ENCODE assay signal across 11 mouse cellular contexts in genomic region chr13:93967138-93967537, GRCm38 (mm10).
DNase-seq lines count a peak whose midpoint lies in the region; ATAC-seq lines count a peak whose summit lies in the region.
"Had no signal": no experiment of that assay in that cellular context is flagged by ENCODE, and none has a peak within 500 bp of the region (broad histone marks: within the 10 kb centered on the region; RNA-seq: fewer than 3 reads in every experiment).

No protein-coding gene starts in this region.

- DNase-seq in heart, postnatal 4 days = peak; percentile 27
- no peak for DNase-seq in heart, adult 8-10 months (ENCODE audit: low spot score)
- peak; percentile 88 for DNase-seq in adrenal gland, postnatal 14 days
- DNase-seq in left cerebral cortex, postnatal 14 days (ENCODE audit: low spot score in 2 of 2) = peak; percentile 50 to 68
- peak; percentile 24 to 50 for DNase-seq in right cerebral cortex, postnatal 36 days (ENCODE audit: low spot score in 2 of 2)
- no peak for DNase-seq in liver

- 22% methylated on average over 9 of the region's 9 CpGs for WGBS in forebrain, embryonic 16.5 days
- 61% methylated on average over 9 of the region's 9 CpGs for WGBS in kidney, embryonic 16.5 days

- H3K9ac ChIP-seq in forebrain, embryonic 16.5 days (replicated peaks; ENCODE audit: low read depth, low read length) = no peak overlapping the region
- no peak overlapping the region for H3K9ac ChIP-seq in kidney, embryonic 16.5 days (replicated peaks; ENCODE audit: low read length)
- H3K9ac ChIP-seq: liver, embryonic 15.5 days; stomach, embryonic 15.5 days had no signal

- no peak overlapping the region for H3K4me2 ChIP-seq in forebrain, embryonic 16.5 days (ENCODE audit: low read length)
- H3K4me2 ChIP-seq in kidney, embryonic 16.5 days (replicated peaks; ENCODE audit: low read depth, low read length) = no peak overlapping the region
- H3K4me2 ChIP-seq: liver, embryonic 15.5 days; stomach, embryonic 15.5 days had no signal

- no peaks in the 10 kb centered on the region for H3K9me3 ChIP-seq in forebrain, embryonic 16.5 days (ENCODE audit: control insufficient read depth, low read length)
- H3K9me3 ChIP-seq in kidney, embryonic 16.5 days (ENCODE audit: low read length) = no peaks in the 10 kb centered on the region
- H3K9me3 ChIP-seq: liver, embryonic 15.5 days; stomach, embryonic 15.5 days had no signal

- no peaks in the 10 kb centered on the region for H3K36me3 ChIP-seq in forebrain, embryonic 16.5 days (ENCODE audit: control insufficient read depth, insufficient read depth)
- H3K36me3 ChIP-seq in kidney, embryonic 16.5 days (ENCODE audit: insufficient read depth, low read length) = no peaks in the 10 kb centered on the region
- H3K36me3 ChIP-seq: liver, embryonic 15.5 days; stomach, embryonic 15.5 days had no signal

- peak; percentile 81 for ATAC-seq in forebrain, embryonic 16.5 days
- no peak for ATAC-seq in kidney, embryonic 16.5 days (ENCODE audit: low FRiP score, low TSS enrichment)

- intact Hi-C loops in left cerebral cortex, postnatal 14 days (cut with DNase I) = no loop called here

- no peaks in the 10 kb centered on the region for H3K27me3 ChIP-seq in forebrain, embryonic 16.5 days (replicated peaks; ENCODE audit: control insufficient read depth, insufficient read depth, low read length)
- H3K27me3 ChIP-seq in kidney, embryonic 16.5 days (ENCODE audit: insufficient read depth, low read length) = no peaks in the 10 kb centered on the region
- H3K27me3 ChIP-seq: liver, embryonic 15.5 days; stomach, embryonic 15.5 days had no signal

- no peak overlapping the region for H3K27ac ChIP-seq in forebrain, embryonic 16.5 days (ENCODE audit: low read length)
- no peak overlapping the region for H3K27ac ChIP-seq in kidney, embryonic 16.5 days (ENCODE audit: low read length)
- H3K27ac ChIP-seq: liver, embryonic 15.5 days; stomach, embryonic 15.5 days had no signal

- no peak overlapping the region for H3K4me3 ChIP-seq in forebrain, embryonic 16.5 days (replicated peaks; ENCODE audit: low read length)
- no peak overlapping the region for H3K4me3 ChIP-seq in kidney, embryonic 16.5 days (ENCODE audit: low read length)
- H3K4me3 ChIP-seq: erythroblast, embryonic 14.5 days; liver, embryonic 15.5 days; stomach, embryonic 15.5 days had no signal

- peaks cover 16% of the 10 kb centered on the region for H3K4me1 ChIP-seq in forebrain, embryonic 16.5 days (replicated peaks; ENCODE audit: control insufficient read depth, insufficient read depth, low read length)
- H3K4me1 ChIP-seq in kidney, embryonic 16.5 days (ENCODE audit: insufficient read depth, low read length) = peaks cover 9% of the 10 kb centered on the region; the same call in 1 of the 2 replicates
- H3K4me1 ChIP-seq: liver, embryonic 15.5 days; stomach, embryonic 15.5 days had no signal

Comparison
In these comparisons a context has a peak if more than half of its experiments do, and no peak if none do; other contexts are left out.
1. DNase-seq: peak in heart, postnatal 4 days (single experiment), adrenal gland, postnatal 14 days (single experiment), left cerebral cortex, postnatal 14 days (2 of 2) and right cerebral cortex, postnatal 36 days (2 of 2); none in heart, adult 8-10 months (single experiment) and liver (single experiment).